Mouse (Mus musculus) liver, embryonic 15.5 days (tissue): ENCODE measurements around the gene Ngly1. TPM values are rescaled to one million over a fixed set of nuclear protein-coding genes. Genes with fewer than 3 reads are reported as not detected.

Experiments
- ATAC-seq: fragments of 200-750 bp; cut with Nextera tagmentation; 2 replicates; pipeline ENCODE4 v1.8.0; 2017; ENCODE audit warnings: moderate number of reproducible peaks, mild to moderate bottlenecking, moderate library complexity; ENCODE audit not compliant: insufficient read depth
- H3K27ac ChIP-seq: fragments of 300-500 bp; sonication (generic); replicated peaks from 2 replicates; pipeline ENCODE4 v1.5.1; 2015; ENCODE audit warnings: mild to moderate bottlenecking, inconsistent platforms
- H3K27me3 ChIP-seq: fragments of 300-500 bp; sonication (generic); 2 replicates; pipeline ENCODE4 v1.6.1; 2015; ENCODE audit warnings: mild to moderate bottlenecking, inconsistent platforms
- H3K36me3 ChIP-seq: fragments of 300-500 bp; sonication (generic); replicated peaks from 2 replicates; pipeline ENCODE4 v1.6.1; 2015; ENCODE audit warnings: moderate library complexity, mild to moderate bottlenecking, inconsistent platforms
- H3K4me1 ChIP-seq: fragments of 300-500 bp; sonication (generic); replicated peaks from 2 replicates; pipeline ENCODE4 v1.6.1; 2015; ENCODE audit warnings: inconsistent platforms
- H3K4me2 ChIP-seq: fragments of 300-500 bp; sonication (generic); 2 replicates; pipeline ENCODE4 v1.6.1; 2015; ENCODE audit warnings: moderate library complexity, mild to moderate bottlenecking, inconsistent platforms
- H3K4me3 ChIP-seq: fragments of 300-500 bp; sonication (generic); replicated peaks from 2 replicates; pipeline ENCODE4 v1.5.1; 2015; ENCODE audit warnings: mild to moderate bottlenecking, inconsistent platforms
- H3K9ac ChIP-seq: fragments of 300-500 bp; sonication (generic); 2 replicates; pipeline ENCODE4 v1.6.1; 2015; ENCODE audit warnings: moderate library complexity, mild to moderate bottlenecking, inconsistent platforms
- H3K9me3 ChIP-seq: fragments of 300-500 bp; sonication (generic); replicated peaks from 2 replicates; pipeline ENCODE4 v1.6.1; 2016; ENCODE audit warnings: inconsistent platforms
- WGBS: fragments of 180-500 bp; shearing (Covaris S2); methylation state at CpG from one replicate; pipeline ENCODE4 v1.1.7; 2015; ENCODE audit warnings: mixed read lengths; ENCODE audit not compliant: insufficient replicate concordance; 5-methylcytosine and 5-hydroxymethylcytosine counted together
- polyA plus RNA-seq: library from polyadenylated mRNA; unstranded; fragments of >200 nt; fragmentation: Nextera tagmentation; extraction: Ambion mirVana; gene quantifications from 2 replicates; pipeline ENCODE4 v1.2.1, GENCODE M21; 2015

Ngly1 gene
- polyA plus RNA-seq, 1 experiment from 2014 or later = 18.7 TPM

DNA sequence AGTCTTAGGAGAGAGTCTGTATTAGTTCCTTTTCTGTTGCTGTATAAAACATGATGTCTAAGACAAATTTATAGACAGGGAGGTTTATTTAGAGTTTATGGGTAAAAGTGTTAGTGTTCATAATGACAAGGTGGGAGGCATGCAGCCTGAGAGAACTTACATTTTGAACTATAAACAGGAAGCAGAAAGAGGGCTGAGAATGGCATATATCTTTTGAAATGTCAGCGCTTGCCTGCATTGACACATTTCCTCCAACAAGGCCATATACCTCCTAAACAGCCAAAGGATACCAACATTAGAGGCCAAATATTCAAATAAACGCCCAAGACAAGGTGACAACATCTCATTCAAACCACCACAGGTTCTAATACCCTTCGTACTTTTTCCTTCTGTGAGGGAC lies 12.8 kb downstream of the Ngly1 start:
- peaks cover 35% of the 10 kb centered on the region for H3K36me3 ChIP-seq
- no peak for ATAC-seq
- WGBS = 63% methylated on average over 3 of the region's 3 CpGs

DNA sequence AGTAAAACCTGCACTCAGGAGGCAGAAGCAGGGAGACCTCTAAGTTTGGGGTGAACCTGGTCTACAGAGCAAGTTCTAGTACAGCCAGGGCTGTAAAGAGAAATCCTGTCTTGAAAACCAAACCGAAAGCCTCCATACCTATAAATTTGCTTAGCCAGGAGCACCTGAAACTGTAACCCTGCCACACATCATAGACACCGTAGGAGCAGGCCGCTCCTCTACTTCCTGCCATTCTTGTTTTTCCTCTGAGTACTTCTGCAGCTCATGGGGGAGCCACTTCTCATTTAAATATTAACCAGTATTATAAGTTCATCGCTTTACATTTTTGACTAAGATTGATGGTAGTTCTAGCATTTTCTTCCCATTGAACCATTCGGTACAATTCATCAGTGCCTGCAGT lies 17.9 kb downstream of the Ngly1 start:
- no peaks in the 10 kb centered on the region for H3K27me3 ChIP-seq
- 86% methylated on average over 5 of the region's 5 CpGs for WGBS
- no peak overlapping the region for H3K4me2 ChIP-seq
- H3K36me3 ChIP-seq = peaks cover 11% of the 10 kb centered on the region
- no peak overlapping the region for H3K9ac ChIP-seq
- H3K4me3 ChIP-seq = no peak overlapping the region
- no peak for ATAC-seq
- H3K4me1 ChIP-seq = no peaks in the 10 kb centered on the region
- H3K9me3 ChIP-seq = no peaks in the 10 kb centered on the region
- no peak overlapping the region for H3K27ac ChIP-seq

More for the DNA sequence above, 12.8 kb downstream of the Ngly1 start:
- Histone ChIP-seq H3K9ac (no peak overlapping the region), H3K4me3 (no peak overlapping the region), H3K4me2 (no peak overlapping the region), H3K27me3 (no peaks in the 10 kb centered on the region), H3K27ac (no peak overlapping the region), H3K4me1 (no peaks in the 10 kb centered on the region), H3K9me3 (no peaks in the 10 kb centered on the region)

DNA sequence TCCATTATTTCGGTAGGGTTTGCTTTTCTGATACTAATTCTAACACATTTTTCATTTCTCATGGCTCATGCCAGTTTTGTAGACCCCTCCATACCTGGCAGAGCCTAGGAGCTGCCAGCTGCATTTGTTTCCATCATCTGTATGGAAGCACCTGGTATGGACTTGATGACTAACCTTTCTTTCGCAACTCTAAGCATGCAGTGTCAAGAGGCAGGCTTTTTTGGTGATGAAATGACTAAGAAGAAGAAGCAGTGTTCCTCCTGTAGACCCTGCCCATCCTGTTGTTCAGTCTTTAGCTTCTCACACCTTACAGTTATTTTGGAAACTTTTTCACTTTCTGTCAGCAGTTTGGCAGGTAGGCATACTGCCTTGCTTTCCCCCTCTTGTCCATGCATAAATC lies 20.7 kb downstream of the Ngly1 start:
- Histone ChIP-seq H3K9ac (no peak overlapping the region), H3K9me3 (no peaks in the 10 kb centered on the region), H3K27me3 (no peaks in the 10 kb centered on the region), H3K4me2 (no peak overlapping the region), H3K4me3 (no peak overlapping the region), H3K4me1 (no peaks in the 10 kb centered on the region), H3K27ac (no peak overlapping the region), H3K36me3 (peaks cover 18% of the 10 kb centered on the region)
- WGBS = 72% methylated on average over 2 of the region's 2 CpGs
- no peak for ATAC-seq

DNA sequence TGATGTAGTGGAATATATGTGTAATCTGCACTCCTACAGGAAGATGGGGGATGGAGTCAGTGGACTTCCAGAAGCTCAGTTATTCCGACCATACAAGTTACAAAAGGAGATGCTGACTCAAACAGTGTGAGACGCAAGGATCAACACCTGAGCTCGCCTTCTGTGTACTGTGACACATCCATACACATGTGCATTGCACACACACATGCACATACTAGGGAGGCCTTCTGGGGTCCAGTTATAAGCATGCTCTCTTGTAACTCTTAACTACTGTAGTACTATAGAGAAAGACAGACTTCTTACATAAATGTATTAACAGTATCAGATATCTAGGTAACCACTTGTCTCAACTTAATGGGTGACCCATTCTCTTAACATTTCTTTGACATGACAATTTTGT lies 24.6 kb downstream of the Ngly1 start:
- H3K27me3 ChIP-seq = no peaks in the 10 kb centered on the region
- H3K27ac ChIP-seq = no peak overlapping the region
- H3K4me3 ChIP-seq = no peak overlapping the region
- no peaks in the 10 kb centered on the region for H3K9me3 ChIP-seq
- peaks cover 18% of the 10 kb centered on the region for H3K36me3 ChIP-seq
- no peak for ATAC-seq
- no peak overlapping the region for H3K4me2 ChIP-seq
- H3K4me1 ChIP-seq = no peaks in the 10 kb centered on the region
- H3K9ac ChIP-seq = no peak overlapping the region
- WGBS = 78% methylated on average over 3 of the region's 3 CpGs

DNA sequence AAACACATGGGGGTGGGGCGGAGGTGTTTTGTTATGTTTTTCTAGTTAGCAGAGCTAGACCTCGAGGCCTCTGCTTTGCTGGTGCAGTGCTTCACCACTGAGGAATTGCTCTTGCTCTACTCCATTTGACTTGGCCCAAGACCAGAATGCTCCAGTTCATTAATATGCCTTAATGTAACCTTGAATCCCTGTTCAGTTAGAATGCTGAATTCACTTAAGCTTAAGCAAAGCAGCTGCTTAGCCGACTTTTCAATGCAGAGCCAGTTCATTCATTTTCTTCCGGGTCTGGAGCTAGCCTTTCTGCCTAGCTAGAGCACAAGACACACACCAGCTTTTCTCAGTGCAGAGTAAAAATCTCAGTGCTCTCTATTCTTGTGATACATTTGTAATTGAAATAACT lies 30.1 kb downstream of the Ngly1 start:
- H3K4me1 ChIP-seq = no peaks in the 10 kb centered on the region
- H3K9ac ChIP-seq = no peak overlapping the region
- H3K27ac ChIP-seq = no peak overlapping the region
- H3K4me3 ChIP-seq = no peak overlapping the region
- H3K36me3 ChIP-seq = peaks cover 16% of the 10 kb centered on the region
- no peak overlapping the region for H3K4me2 ChIP-seq
- H3K27me3 ChIP-seq = no peaks in the 10 kb centered on the region
- no peak for ATAC-seq
- no peaks in the 10 kb centered on the region for H3K9me3 ChIP-seq
- 71% methylated on average over 4 of the region's 4 CpGs for WGBS

DNA sequence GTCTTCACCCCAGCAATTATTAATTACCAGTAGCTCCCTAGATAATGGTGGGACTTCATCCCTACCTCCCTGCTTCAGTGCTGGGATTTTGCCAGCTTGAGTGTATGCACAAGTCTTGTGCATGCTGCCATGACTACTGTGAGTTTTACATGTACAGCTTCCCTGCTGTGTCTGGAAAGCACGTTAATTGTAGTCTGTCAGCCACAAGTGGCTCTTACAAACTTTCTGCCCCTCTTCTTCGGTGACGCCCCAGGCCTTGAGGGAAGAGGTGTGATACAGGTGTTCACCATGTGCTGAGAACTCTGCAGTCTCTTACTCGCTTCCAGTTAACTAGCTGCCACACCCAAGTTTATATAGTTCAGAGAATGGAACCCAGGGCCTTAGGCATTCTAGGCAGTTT lies 34.9 kb downstream of the Ngly1 start:
- H3K27ac ChIP-seq = no peak overlapping the region
- H3K4me3 ChIP-seq = no peak overlapping the region
- H3K4me2 ChIP-seq = no peak overlapping the region
- no peaks in the 10 kb centered on the region for H3K4me1 ChIP-seq
- H3K36me3 ChIP-seq = peaks cover 15% of the 10 kb centered on the region
- WGBS = 80% methylated on average over 4 of the region's 4 CpGs
- H3K9ac ChIP-seq = no peak overlapping the region
- H3K27me3 ChIP-seq = no peaks in the 10 kb centered on the region
- no peak for ATAC-seq
- H3K9me3 ChIP-seq = no peaks in the 10 kb centered on the region

DNA sequence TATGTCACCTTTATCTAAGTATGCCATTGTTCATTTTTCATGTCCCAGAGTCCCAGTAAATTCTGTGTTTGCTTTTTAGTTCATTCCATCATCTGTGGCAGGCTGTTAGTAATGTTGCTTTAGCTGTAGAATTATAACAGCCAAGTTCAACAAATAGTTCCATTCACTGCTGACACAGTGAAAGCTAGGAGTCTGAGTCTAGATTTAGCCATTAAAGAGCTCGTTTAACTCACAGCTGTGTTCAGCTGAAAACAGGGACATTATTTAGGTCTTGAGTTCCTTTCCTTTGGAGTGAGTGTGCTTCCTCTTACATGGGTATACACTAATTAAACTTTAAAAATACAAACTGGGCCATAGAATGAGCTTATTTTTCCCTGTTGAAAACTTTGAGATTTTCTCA lies 43.3 kb downstream of the Ngly1 start:
- no peaks in the 10 kb centered on the region for H3K9me3 ChIP-seq
- no peaks in the 10 kb centered on the region for H3K4me1 ChIP-seq
- H3K36me3 ChIP-seq = peaks cover 24% of the 10 kb centered on the region
- H3K9ac ChIP-seq = no peak overlapping the region
- 48% methylated on average over 1 of the region's 1 CpGs for WGBS
- no peak overlapping the region for H3K27ac ChIP-seq
- H3K4me3 ChIP-seq = no peak overlapping the region
- no peak for ATAC-seq
- no peak overlapping the region for H3K4me2 ChIP-seq
- H3K27me3 ChIP-seq = no peaks in the 10 kb centered on the region

DNA sequence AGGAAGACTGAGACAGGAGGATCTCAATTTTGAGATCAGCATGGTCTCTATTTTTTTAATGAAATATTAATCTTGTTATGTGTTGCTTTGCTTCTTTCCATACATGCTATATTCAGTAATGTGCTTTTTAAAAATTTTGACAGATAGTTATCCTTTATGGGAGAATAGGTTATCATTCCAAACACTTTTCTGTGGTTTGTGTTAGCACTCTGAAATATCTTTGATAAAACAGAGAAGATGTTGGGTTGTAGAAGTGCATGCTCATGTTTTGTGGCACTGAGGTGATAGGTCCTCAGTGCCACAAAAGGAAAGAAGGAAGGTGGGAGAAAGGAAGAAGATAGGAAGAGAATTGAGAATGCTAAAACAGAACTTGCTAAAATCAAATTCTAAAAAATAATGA lies 43.9 kb downstream of the Ngly1 start:
- H3K4me3 ChIP-seq = no peak overlapping the region
- no peak overlapping the region for H3K9ac ChIP-seq
- H3K27ac ChIP-seq = no peak overlapping the region
- peaks cover 24% of the 10 kb centered on the region for H3K36me3 ChIP-seq
- no peaks in the 10 kb centered on the region for H3K27me3 ChIP-seq
- no peak for ATAC-seq
- no peaks in the 10 kb centered on the region for H3K9me3 ChIP-seq
- no peak overlapping the region for H3K4me2 ChIP-seq
- H3K4me1 ChIP-seq = no peaks in the 10 kb centered on the region

DNA sequence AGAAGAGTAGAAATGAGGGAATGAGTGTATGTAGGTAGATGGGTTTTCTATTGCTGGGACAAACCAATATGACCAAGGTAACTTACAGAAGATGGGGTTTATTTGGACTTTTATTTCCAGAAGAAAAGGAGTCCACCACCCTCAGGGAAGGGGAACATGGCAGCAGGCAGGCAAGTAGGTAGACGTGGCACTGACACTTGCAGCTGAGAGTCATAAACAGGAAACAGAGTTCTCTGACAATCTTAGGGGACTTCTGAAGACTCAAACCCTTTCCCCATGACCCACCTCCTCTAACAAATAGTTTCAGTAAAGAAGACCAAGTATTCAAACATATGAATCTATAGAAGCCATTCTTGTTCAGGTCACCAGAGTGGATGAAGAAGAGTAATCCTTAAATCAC lies 44.8 kb downstream of the Ngly1 start:
- Histone ChIP-seq H3K27me3 (no peaks in the 10 kb centered on the region), H3K4me3 (no peak overlapping the region), H3K36me3 (peaks cover 24% of the 10 kb centered on the region), H3K4me1 (no peaks in the 10 kb centered on the region), H3K9ac (no peak overlapping the region), H3K4me2 (no peak overlapping the region), H3K27ac (no peak overlapping the region), H3K9me3 (no peaks in the 10 kb centered on the region)
- 57% methylated on average over 1 of the region's 1 CpGs for WGBS
- no peak for ATAC-seq

DNA sequence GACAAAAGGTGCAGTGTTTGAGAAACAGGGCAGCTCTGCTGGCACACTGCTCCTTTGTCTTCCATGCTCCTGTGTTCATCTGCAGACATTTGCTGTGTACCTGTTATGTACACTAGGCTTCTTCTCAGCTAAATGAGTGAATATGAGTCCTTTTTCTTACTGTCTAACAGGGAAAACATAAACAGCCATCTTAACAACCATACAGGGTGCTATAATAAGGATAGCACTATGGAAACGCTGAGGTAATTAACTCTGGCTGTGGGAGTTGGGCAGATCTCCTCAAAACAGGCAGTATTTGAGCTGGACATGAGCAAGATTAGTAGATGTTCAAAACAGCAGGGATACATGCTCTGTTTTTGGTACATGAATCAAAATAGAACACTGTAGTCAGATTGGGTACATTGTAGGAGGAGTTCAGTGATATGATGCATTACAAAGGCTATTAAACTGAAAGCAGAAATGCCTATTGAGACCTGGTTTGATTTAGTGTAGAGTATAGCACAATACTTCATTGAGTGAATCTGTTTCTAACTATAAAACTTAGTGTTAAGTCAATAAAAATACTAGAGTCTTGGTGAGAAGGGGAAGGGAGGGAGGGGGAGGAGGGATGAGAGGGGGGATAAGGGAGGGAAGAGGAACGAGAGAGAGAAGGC lies 47.9 kb downstream of the Ngly1 start:
- ATAC-seq = no peak
- H3K9ac ChIP-seq = no peak overlapping the region
- H3K4me3 ChIP-seq = no peak overlapping the region
- H3K27ac ChIP-seq = no peak overlapping the region
- H3K9me3 ChIP-seq = no peaks in the 10 kb centered on the region
- 59% methylated on average over 2 of the region's 2 CpGs for WGBS
- peaks cover 21% of the 10 kb centered on the region for H3K36me3 ChIP-seq
- no peak overlapping the region for H3K4me2 ChIP-seq
- H3K4me1 ChIP-seq = no peaks in the 10 kb centered on the region
- no peaks in the 10 kb centered on the region for H3K27me3 ChIP-seq

DNA sequence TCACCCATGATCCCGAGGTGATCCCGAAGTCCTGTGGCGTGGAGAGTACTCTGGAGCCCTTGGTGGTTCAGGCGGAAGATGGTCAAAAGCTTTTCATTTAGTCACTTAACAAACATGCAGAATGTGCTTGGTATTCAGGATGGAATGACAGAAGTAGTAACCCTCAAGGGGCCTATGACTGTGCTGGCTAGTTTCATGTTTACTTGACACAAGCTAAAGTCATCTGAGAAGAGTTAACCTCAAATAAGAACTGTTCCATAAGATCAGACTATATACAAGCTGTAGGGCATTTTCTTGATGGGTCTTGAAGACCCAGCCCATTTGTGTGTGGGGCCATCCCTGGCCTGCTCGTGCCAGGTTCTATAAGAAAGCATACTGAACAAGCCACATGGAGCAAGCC lies 52.7 kb downstream of the Ngly1 start:
- no peak overlapping the region for H3K4me2 ChIP-seq
- H3K9me3 ChIP-seq = no peaks in the 10 kb centered on the region
- H3K4me1 ChIP-seq = no peaks in the 10 kb centered on the region
- H3K4me3 ChIP-seq = no peak overlapping the region
- H3K36me3 ChIP-seq = peaks cover 7% of the 10 kb centered on the region; the same call in 1 of the 2 replicates
- no peak overlapping the region for H3K9ac ChIP-seq
- no peaks in the 10 kb centered on the region for H3K27me3 ChIP-seq
- no peak for ATAC-seq
- 79% methylated on average over 5 of the region's 5 CpGs for WGBS
- no peak overlapping the region for H3K27ac ChIP-seq

DNA sequence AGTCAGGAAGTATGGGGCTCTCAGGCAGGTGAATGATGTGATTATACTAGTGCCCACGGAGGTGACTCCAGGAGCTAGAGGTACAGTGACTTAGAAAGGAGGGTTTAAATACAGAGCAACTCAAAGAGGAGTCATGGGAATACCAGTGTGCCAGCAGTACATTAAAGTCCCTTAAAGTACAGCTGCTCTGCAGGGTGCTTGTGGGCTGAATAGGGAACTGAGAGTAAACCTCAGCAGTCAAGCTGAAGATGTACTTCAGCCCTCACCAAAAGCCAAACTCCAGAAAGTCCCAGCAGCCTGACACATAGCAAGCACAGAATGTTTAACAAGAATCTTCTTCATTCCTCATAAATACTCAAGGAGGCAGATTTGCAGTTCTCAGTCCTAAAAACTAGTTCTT lies 53.6 kb downstream of the Ngly1 start:
- no peak overlapping the region for H3K27ac ChIP-seq
- H3K36me3 ChIP-seq = peaks cover 9% of the 10 kb centered on the region; the same call in 1 of the 2 replicates
- WGBS = 53% methylated on average over 1 of the region's 1 CpGs
- H3K9me3 ChIP-seq = no peaks in the 10 kb centered on the region
- no peaks in the 10 kb centered on the region for H3K4me1 ChIP-seq
- no peak for ATAC-seq
- H3K9ac ChIP-seq = no peak overlapping the region
- H3K4me3 ChIP-seq = no peak overlapping the region
- no peaks in the 10 kb centered on the region for H3K27me3 ChIP-seq
- H3K4me2 ChIP-seq = no peak overlapping the region
